Mouse (Mus musculus): ENCODE measurements around the gene Opcml.

GRCm38 (mm10) chr9:28080694-28081093 is 290.1 kb downstream of the Opcml start:
- TF ChIP-seq POLR2A (IDR thresholded peaks at IDR 0.05; ENCODE audit: extremely low read depth, insufficient read depth, low read length), result no peak
- no peak for TF ChIP-seq CTCF (IDR thresholded peaks at IDR 0.05; ENCODE audit: low read depth, low read length)

Data from liver, adult 2 months (tissue).